Mouse (Mus musculus) E14TG2a.4 (cell line): ENCODE measurements around the gene Zfp786.

Experiments
- CTCF ChIP-seq: conservative IDR thresholded peaks from 2 replicates; pipeline ENCODE4 v1.5.1; 2014; ENCODE audit warnings: low read length
- POU5F1 ChIP-seq: IDR thresholded peaks from 2 replicates; pipeline ENCODE4 v1.6.1; 2014; ENCODE audit warnings: low read length, borderline replicate concordance

DNA sequence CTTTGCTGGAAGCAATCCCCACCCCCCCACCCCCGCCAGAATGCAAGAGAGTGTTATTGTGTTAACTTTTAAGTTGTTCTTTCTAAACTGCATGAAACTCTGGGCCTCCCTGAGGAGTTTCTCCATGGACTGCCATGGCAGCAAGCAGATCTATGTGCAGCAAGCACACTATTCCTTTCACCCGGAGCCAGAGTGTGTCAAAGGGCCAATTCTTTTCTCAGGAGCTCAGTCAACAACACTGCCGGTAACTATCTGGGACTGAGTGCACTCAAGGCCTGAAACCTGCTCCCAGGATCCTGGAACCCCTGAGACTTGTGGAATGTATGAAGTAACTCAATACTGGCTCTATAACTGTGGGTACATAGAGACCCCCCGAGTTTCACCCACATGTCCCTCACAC lies 21.6 kb downstream of the Zfp786 start:
- TF ChIP-seq CTCF (no peak), POU5F1 (no peak)
